Mouse (Mus musculus) spleen, postnatal 4 days (tissue): ENCODE data around the gene Ssxb2.
"Not testable (repeated sequence)": the region's sequence is repeated elsewhere in the genome, so short reads cannot be mapped to it uniquely, and the experiment has no call there.

ENCODE experiments used
- DNase-seq, 2 experiments: peaks; one replicate each; pipeline ENCODE4 v3.0.0; 2022; ENCODE audit warnings: low spot score in 2 of 2

Gene Ssxb2

DNA sequence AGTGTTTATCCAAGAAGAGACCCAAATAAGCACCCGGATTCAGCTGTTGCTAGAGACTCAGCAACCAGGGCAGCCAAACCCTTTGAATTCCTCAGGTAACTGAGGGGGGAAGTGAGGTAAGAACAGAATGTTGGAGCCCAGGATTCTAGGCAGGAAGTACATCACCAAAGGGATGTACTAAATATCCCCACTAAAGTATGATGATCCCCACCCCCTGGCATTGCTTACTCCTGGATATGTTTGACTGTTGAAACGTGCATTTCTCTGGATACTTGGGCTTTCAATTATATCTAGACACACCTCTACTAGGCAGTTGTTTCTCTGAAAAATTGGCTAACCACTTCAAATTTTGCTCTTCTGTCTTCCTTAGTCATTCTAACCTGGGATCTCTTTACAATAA, at the start of gene Ssxb2:
Gene Ssxb2, minus strand, starts transcription at position 101 of the 400 bp plus-strand sequence.
- DNase-seq = not testable (repeated sequence)

DNA sequence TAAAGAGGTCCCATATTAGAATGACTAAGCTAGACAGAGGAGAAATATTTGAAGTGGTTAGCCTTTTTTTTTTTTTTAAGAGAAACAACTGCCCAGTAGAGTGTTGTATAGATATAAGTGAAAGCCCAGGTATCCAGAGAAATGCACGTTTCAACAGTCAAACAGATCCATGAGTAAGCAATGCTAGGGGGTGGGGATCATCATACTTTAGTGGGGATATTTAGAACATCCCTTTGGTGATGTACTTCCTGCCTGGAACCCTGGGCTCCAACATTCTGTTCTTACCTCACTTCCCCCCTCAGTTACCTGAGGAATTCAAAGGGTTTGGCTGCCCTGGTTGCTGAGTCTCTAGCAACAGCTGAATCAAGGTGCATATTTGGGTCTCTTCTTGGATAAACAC, 48.5 kb downstream of the Ssxb2 start, which contains the start of gene Ssxb1:
Gene Ssxb1, plus strand, starts transcription at position 301 of the 400 bp plus-strand sequence.
- not testable (repeated sequence) for DNase-seq
